Mouse (Mus musculus) embryonic fibroblast, embryonic 13.5 days (primary cell): ENCODE measurements around the gene Per1.

ENCODE experiments used
- CTCF ChIP-seq: IDR thresholded peaks from 2 replicates; pipeline ENCODE4 v1.5.1; 2011; ENCODE audit warnings: mild to moderate bottlenecking, control low read depth, low read length, moderate library complexity, borderline replicate concordance; ENCODE audit not compliant: insufficient read depth
- POLR2A ChIP-seq: IDR thresholded peaks from 2 replicates; pipeline ENCODE4 v1.6.1; 2011; ENCODE audit warnings: low read depth, mild to moderate bottlenecking, control low read depth, low read length, moderate library complexity

DNA sequence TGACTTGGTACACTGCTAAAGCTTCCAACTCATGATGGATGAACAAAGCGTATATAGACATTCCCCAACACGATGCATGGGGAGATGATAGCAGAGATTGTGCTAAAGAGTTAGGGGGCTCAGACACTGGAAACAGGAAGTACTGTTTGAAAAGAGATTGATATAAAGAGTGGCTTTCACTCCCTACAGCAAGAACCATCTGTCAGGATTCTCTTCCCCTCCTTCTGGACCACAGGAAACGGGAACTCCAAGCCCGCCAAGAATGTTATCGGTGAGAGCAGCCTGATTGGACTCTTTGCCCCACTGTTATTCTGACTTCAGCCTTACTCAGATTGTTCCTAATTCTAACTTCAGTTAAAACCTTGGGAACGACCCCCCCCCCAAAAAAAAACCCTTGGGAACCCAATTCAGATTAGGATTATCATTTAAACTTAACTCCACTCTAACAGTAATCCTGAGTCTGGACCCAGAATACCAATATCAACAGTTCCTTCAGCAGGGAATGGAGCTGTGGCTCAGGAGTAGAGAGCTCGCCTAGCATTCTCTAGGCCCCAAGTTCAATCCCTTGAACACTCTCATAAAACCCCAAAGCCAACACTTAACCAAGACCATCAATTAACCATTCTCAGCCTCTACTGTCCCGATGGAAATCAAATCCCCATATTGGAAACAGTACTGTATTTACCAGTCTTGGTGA is 33.6 kb downstream of the Per1 start:
- TF ChIP-seq POLR2A: no peak
- TF ChIP-seq CTCF: no peak
